Mouse (Mus musculus) liver, embryonic 12.5 days (tissue): ENCODE measurements around the gene Limk2. TPM values are rescaled to one million over a fixed set of nuclear protein-coding genes. Genes with fewer than 3 reads are reported as not detected.

ENCODE experiments used
- ATAC-seq: fragments of 200-750 bp; cut with Nextera tagmentation; 2 replicates; pipeline ENCODE4 v1.8.0; 2017; ENCODE audit warnings: moderate number of reproducible peaks, mild to moderate bottlenecking, moderate library complexity
- H3K27ac ChIP-seq: fragments of 300-500 bp; sonication (generic); 2 replicates; pipeline ENCODE4 v1.5.1; 2016; ENCODE audit warnings: mild to moderate bottlenecking
- H3K27me3 ChIP-seq: fragments of 300-500 bp; sonication (generic); replicated peaks from 2 replicates; pipeline ENCODE4 v1.6.1; 2016; ENCODE audit warnings: mild to moderate bottlenecking, moderate library complexity
- H3K36me3 ChIP-seq: fragments of 300-500 bp; sonication (generic); 2 replicates; pipeline ENCODE4 v1.6.1; 2016; ENCODE audit warnings: mild to moderate bottlenecking, moderate library complexity
- H3K4me1 ChIP-seq: fragments of 300-500 bp; sonication (generic); 2 replicates; pipeline ENCODE4 v1.6.1; 2016
- H3K4me2 ChIP-seq: fragments of 300-500 bp; sonication (generic); 2 replicates; pipeline ENCODE4 v1.6.1; 2016; ENCODE audit warnings: mild to moderate bottlenecking, moderate library complexity
- H3K4me3 ChIP-seq: fragments of 300-500 bp; sonication (generic); 2 replicates; pipeline ENCODE4 v1.5.1; 2016; ENCODE audit warnings: mild to moderate bottlenecking, moderate library complexity
- H3K9ac ChIP-seq: fragments of 300-500 bp; sonication (generic); 2 replicates; pipeline ENCODE4 v1.6.1; 2016; ENCODE audit warnings: mild to moderate bottlenecking, moderate library complexity
- H3K9me3 ChIP-seq: fragments of 300-500 bp; sonication (generic); replicated peaks from 2 replicates; pipeline ENCODE4 v1.6.1; 2016; ENCODE audit warnings: mild to moderate bottlenecking, moderate library complexity
- WGBS: fragments of 180-500 bp; shearing (Covaris S2); methylation state at CpG from one replicate; pipeline ENCODE4 v1.1.7; 2016; ENCODE audit not compliant: insufficient replicate concordance; 5-methylcytosine and 5-hydroxymethylcytosine counted together
- polyA plus RNA-seq: library from polyadenylated mRNA; unstranded; fragments of >200 nt; fragmentation: Nextera tagmentation; extraction: Ambion mirVana; gene quantifications from 2 replicates; pipeline ENCODE4 v1.2.1, GENCODE M21; 2016

The Limk2 gene
- polyA plus RNA-seq, 1 experiment from 2014 or later, result 15.0 TPM

DNA sequence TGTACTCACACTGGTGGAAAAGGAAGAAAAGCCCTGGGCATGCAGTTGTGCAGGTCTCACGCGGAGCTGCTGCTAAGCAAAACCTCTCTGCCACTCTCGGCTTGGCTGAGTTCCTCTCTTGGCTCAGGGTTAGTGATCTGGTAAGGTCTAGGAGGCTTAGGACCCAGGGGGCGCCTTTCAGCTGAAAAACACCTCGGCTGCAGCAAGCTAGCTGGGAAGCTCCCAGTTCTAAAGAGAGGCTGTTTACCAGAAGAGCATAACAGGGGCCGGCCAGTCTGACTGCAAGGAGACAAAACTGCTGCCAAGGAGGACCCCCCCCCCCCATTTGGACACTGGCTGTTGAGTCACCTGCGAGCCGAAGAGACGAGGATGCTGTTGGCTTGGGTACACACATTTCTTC lies 78.4 kb downstream of the Limk2 start:
- Histone ChIP-seq H3K36me3 (no peaks in the 10 kb centered on the region), H3K4me2 (peak overlapping the region; percentile 82), H3K27ac (no peak overlapping the region), H3K9me3 (no peaks in the 10 kb centered on the region), H3K27me3 (peaks cover 55% of the 10 kb centered on the region), H3K4me3 (peak overlapping the region; percentile 49), H3K9ac (0 out of 2 replicates have a peak overlapping the region, but pooled peaks have one; percentile 7), H3K4me1 (peaks cover 34% of the 10 kb centered on the region)
- ATAC-seq, result no peak
- WGBS, result 3% methylated on average over 9 of the region's 9 CpGs

DNA sequence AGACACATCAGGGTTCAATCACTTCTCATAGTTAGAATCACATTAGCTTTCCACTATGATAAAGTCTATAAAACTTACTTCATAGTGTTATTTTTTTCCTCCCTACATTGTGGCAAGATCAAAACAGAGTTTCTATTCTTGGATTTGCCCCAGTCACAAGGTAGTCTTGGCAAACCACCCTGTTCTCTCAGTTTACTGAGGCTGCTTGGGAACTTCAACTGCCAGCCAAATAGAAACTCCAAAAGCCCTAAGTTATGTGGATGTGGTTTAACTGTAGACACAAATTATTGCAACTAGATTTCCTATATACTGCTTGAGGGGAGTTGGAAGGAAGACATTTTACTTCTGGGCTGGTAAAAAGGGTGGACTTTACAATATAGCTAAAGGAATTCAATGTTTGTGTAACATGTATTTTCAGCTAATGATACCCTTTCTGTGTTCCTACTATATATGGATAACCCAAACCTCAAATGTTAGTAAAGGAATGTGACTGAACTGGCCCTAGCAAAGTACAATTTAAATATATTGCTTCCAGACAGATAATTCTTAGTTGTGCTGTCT lies 79.0 kb downstream of the Limk2 start, which contains the start of gene Pik3ip1:
Gene Pik3ip1 (plus strand): TSS at position 511 of the 561 bp plus-strand sequence.
- no peaks in the 10 kb centered on the region for H3K36me3 ChIP-seq
- peak within 1 kb of the TSS; percentile 82 for H3K4me2 ChIP-seq
- peaks cover 49% of the 10 kb centered on the region for H3K27me3 ChIP-seq
- H3K27ac ChIP-seq, result no peak within 1 kb of the TSS
- no peaks in the 10 kb centered on the region for H3K9me3 ChIP-seq
- 0 out of 2 replicates have a peak within 1 kb of the TSS, but pooled peaks have one; percentile 7 for H3K9ac ChIP-seq
- H3K4me3 ChIP-seq, result peak within 1 kb of the TSS; percentile 49
- no peak for ATAC-seq
- H3K4me1 ChIP-seq, result peaks cover 28% of the 10 kb centered on the region

DNA sequence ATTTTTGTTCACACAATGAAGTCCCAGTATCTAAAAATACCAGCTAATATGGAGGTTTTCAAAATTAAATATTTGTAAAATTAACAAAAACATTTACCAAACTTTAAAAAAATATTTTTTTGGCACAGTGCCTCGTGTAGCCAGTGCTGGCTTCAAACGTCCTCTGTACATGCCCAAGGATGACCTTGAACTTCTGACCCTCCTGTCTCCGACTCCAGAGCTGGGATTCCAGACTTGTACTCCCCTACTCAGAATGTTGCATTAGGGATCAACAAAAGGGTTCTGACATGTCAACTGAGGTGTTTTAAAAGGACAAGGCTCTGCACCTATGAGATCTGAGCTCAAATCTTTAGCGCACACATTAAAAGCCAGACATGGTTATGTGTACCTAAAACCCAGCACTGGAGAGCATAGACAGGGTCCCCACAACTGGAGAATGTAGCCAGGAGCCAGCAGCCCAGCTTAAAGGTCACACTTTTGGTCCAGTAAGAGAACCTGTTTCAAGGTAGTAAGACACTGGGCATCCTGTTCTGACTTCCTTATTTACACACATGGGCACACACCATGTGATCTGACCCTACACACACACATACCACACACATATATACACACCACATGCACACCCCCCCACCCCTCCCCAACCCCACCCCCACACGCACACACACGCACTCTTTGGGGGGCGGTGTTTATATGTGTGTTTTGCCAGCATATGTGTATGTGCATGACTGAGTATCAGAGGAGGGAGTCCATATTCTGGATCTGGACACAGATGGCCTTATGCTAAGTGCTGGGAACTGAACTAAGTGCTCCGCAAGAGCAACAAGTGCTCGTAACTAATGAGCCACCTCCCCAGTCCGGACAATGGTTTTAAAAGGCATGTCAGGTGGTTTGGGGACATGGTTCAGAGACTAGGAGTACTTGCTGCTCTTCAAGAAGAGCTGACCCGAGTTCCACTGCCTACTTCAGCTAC lies 79.9 kb downstream of the Limk2 start:
- Histone ChIP-seq H3K9me3 (no peaks in the 10 kb centered on the region), H3K9ac (no peak overlapping the region), H3K36me3 (no peaks in the 10 kb centered on the region), H3K4me1 (peaks cover 25% of the 10 kb centered on the region), H3K4me2 (no peak overlapping the region), H3K4me3 (no peak overlapping the region), H3K27ac (no peak overlapping the region), H3K27me3 (peaks cover 40% of the 10 kb centered on the region)
- no peak for ATAC-seq
- WGBS, result 69% methylated on average over 11 of the region's 11 CpGs

DNA sequence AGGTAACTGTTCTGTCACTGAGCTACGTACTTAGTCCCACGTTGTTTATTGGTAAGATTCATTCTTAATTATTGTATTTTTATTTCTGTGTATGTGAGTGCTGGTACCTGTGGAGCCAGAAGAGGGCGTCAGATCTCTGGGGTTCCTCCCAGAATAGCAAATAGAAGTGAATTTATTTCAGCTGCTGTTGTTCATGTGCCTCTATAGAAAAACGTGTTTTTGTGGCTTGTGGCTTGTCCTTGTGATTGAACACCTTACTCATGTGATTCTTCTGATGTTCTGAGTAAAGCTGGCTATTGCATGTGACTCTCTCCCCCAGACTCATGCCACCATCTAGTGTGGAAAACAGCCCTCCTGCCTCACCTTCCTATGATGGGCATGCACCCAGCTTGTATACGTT lies 80.7 kb downstream of the Limk2 start:
- no peak overlapping the region for H3K27ac ChIP-seq
- H3K36me3 ChIP-seq, result no peaks in the 10 kb centered on the region
- no peak overlapping the region for H3K4me2 ChIP-seq
- H3K4me1 ChIP-seq, result peaks cover 25% of the 10 kb centered on the region
- ATAC-seq, result no peak
- peaks cover 34% of the 10 kb centered on the region for H3K27me3 ChIP-seq
- H3K9ac ChIP-seq, result no peak overlapping the region
- no peak overlapping the region for H3K4me3 ChIP-seq
- 65% methylated on average over 5 of the region's 5 CpGs for WGBS
- no peaks in the 10 kb centered on the region for H3K9me3 ChIP-seq

DNA sequence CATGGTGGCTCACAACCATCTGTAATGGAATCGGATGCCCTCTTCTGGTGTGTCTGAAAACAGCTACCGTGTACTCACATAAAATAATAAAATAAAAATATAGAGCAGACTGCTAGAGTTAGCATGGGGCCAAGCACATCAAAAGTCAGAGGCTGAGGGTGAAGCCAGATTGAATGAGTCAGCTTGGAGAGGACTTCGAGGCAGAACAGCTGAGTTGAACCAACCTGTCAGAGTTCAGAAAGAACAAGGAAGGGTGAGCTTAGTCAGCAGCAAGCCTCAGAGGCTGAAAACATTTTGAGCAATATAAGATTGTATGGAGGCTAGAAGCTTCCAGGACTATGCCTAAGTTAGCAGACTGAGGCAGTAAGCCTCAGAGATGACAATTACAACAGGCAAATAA lies 90.7 kb downstream of the Limk2 start:
- Histone ChIP-seq H3K9me3 (no peaks in the 10 kb centered on the region), H3K27me3 (no peaks in the 10 kb centered on the region), H3K9ac (no peak overlapping the region), H3K4me1 (peaks cover 11% of the 10 kb centered on the region), H3K36me3 (peaks cover 13% of the 10 kb centered on the region), H3K4me3 (no peak overlapping the region), H3K4me2 (no peak overlapping the region), H3K27ac (no peak overlapping the region)
- WGBS, result 67% methylated on average over 3 of the region's 3 CpGs
- ATAC-seq, result no peak

DNA sequence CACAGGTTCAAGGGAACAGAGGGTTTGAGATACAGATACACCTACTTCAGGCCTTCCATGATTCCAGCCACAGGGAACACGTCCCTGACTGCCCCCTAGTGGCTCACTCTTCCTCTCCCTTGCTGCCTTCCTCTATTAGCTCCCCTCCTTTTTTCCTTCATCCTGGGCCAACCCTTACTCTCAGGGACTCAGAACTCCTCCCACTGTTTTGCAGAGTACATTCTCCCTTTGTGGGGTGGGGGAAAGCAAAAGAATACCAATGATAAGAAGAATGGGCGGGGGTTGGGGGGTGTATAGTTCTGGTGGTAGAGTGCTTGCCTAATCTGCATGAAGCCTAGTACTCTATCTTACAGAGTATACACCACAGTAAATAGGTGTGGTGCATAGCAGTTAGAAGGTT lies 94.8 kb downstream of the Limk2 start:
- WGBS, result 15% methylated on average over 2 of the region's 2 CpGs
- H3K9ac ChIP-seq, result no peak overlapping the region
- no peaks in the 10 kb centered on the region for H3K27me3 ChIP-seq
- H3K27ac ChIP-seq, result no peak overlapping the region
- H3K4me3 ChIP-seq, result no peak overlapping the region
- H3K36me3 ChIP-seq, result peaks cover 42% of the 10 kb centered on the region
- H3K9me3 ChIP-seq, result no peaks in the 10 kb centered on the region
- peaks cover 43% of the 10 kb centered on the region for H3K4me1 ChIP-seq
- peak; percentile 69 for ATAC-seq
- H3K4me2 ChIP-seq, result no peak overlapping the region

DNA sequence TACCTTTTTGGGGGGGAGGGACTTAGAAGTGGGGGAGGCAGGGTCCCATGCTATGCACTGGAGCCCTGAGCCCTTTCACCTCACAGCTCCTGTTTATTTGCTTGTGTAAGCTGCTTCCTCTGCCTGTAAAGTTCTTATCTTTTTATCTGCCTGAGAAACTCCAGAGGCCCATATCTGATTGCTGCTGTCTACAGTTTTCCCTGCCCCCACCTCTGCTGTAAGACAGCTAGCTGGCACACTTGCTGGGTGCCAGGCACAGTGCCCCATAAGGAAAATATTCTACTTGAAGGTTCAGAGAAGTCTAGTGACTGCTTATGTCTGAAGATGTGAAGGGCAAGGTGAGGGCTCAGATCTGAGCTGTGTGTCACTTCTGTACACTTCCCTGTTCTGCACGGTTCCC lies 95.7 kb downstream of the Limk2 start:
- Histone ChIP-seq H3K36me3 (peaks cover 50% of the 10 kb centered on the region), H3K27ac (peak overlapping the region; percentile 7; the same call in 1 of the 2 replicates), H3K9ac (no peak overlapping the region), H3K9me3 (no peaks in the 10 kb centered on the region), H3K4me1 (peaks cover 43% of the 10 kb centered on the region), H3K4me3 (no peak overlapping the region), H3K4me2 (no peak overlapping the region), H3K27me3 (no peaks in the 10 kb centered on the region)
- WGBS, result 39% methylated on average over 1 of the region's 1 CpGs
- ATAC-seq, result 0 out of 2 replicates have a peak, but pooled peaks have one; percentile 14

DNA sequence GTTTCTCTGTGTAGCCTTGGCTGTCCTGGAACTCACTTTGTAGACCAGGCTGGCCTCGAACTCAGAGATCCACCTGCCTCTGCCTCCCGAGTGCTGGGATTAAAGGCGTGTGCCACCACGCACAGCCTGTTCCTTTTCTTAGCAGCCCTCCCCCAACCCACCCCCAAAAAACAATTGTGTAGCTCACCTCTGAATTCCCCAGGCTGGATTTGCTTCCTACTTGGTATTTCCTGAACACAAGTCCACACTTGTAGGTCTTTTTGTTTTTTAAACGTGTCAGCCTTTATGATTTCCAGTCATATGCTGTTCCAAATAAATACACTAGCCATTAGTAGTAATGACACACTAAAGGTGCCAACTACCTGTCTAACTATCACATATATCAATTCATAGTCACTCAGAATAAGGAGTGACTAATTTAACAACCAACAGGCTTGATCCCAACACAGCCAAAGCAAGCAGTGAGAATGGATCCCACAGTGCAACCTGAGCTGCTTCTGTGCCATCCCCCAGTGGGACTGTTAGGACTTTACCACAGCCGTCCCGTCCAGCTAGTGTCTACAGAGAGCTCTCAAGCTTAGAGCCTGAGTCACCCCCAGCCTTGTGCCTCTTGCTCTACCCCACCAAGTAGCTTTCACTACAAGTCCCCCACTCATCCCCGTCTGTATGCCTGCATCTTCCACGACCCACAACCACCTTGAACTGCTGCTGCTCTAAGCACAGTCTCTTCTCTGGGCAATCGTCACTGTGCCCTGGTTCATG lies 97.2 kb downstream of the Limk2 start:
- Histone ChIP-seq H3K27ac (no peak overlapping the region), H3K4me1 (peaks cover 43% of the 10 kb centered on the region), H3K9ac (no peak overlapping the region), H3K4me3 (no peak overlapping the region), H3K27me3 (no peaks in the 10 kb centered on the region), H3K36me3 (peaks cover 59% of the 10 kb centered on the region), H3K9me3 (no peaks in the 10 kb centered on the region), H3K4me2 (no peak overlapping the region)
- 62% methylated on average over 10 of the region's 10 CpGs for whole genome bisulfite sequencing
- no peak for ATAC-seq

DNA sequence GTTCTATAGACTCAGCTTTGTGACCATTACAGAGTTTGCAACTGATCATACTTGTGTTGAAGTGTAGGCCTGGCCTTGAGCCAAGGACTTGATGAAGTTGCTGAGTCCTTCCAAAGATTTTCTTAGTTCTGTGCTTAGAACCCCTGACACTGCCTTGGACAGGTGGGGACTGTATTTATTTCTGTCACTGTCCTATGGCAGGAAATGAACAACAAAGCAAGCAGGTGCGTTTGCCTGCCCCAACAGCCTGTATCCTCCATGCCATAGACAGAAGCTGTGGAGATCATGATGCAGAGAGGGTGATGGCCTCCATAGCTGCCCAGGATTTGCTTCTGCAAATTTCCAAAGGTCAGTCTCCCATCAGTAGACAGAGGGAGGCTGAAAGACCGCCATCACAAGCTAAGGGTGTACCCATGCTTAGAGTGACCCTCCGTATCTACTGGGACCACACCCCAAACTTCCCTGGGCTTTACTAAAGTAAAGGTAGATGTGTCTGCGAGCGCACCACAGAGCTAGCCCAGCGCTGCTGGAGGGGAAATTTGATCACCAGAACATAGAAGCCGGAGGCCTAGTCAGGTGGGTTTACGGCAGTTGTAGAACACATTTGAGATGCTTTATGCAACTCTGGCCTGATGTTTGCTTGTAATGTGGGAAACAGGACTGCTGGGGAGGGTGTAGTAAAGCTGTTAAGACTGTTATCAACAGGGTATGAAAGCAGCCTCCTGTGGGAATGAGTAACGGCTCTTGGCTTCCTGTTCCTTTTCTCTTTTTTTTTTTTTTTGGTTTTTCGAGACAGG lies 98.0 kb downstream of the Limk2 start:
- Histone ChIP-seq H3K9me3 (no peaks in the 10 kb centered on the region), H3K9ac (no peak overlapping the region), H3K27ac (no peak overlapping the region; the same call in 1 of the 2 replicates), H3K4me1 (peaks cover 43% of the 10 kb centered on the region), H3K36me3 (peaks cover 66% of the 10 kb centered on the region), H3K4me2 (no peak overlapping the region), H3K27me3 (no peaks in the 10 kb centered on the region), H3K4me3 (no peak overlapping the region)
- WGBS, result 46% methylated on average over 10 of the region's 10 CpGs
- ATAC-seq, result 0 out of 2 replicates have a peak, but pooled peaks have one; percentile 19

DNA sequence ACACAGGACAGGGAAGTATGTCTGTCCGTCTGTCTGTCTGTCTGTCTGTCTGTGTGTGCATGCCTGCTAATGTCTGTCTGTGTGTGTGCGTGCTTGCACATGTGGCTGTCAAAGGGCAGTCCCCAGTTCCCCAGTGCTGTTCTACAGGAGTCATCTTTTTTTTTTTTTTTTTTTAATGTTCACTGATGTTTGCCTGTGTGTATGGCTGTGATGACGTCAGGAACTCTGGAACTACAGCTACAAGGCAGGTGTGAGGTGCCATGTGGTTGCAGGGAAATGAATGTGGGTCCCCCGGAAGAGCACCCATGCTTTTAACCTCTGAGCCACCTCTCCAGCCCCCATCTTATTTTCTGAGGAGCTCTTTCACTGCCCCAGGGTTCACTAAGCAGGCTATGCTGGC lies 99.1 kb downstream of the Limk2 start:
- Histone ChIP-seq H3K9ac (no peak overlapping the region), H3K9me3 (no peaks in the 10 kb centered on the region), H3K4me2 (no peak overlapping the region), H3K4me3 (no peak overlapping the region), H3K27ac (no peak overlapping the region), H3K27me3 (no peaks in the 10 kb centered on the region), H3K4me1 (peaks cover 43% of the 10 kb centered on the region), H3K36me3 (peaks cover 75% of the 10 kb centered on the region)
- ATAC-seq, result no peak
- 75% methylated on average over 4 of the region's 4 CpGs for WGBS

DNA sequence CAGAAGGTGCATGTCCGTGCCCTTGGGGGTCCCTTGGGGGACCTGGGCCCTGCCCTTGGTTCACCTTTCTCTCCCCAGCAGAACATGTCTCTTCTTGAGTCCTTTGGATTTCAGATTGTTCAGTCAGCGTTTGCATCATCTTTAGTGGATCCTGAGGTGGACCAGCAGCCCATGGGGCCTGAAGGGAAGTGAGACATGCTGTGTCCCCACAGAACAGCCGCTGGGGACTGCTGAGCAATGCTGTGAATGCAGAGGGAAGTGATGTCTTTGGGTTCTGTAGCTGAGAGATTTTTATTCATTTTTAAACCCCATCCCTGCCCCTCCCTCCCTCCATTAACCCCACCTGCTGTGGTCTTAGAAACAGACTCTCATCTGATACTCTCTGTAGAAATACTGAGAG lies 101.1 kb downstream of the Limk2 start:
- no peak for ATAC-seq
- Histone ChIP-seq H3K4me2 (no peak overlapping the region), H3K27ac (no peak overlapping the region), H3K9ac (no peak overlapping the region), H3K4me3 (no peak overlapping the region), H3K9me3 (no peaks in the 10 kb centered on the region), H3K4me1 (peaks cover 28% of the 10 kb centered on the region), H3K27me3 (no peaks in the 10 kb centered on the region), H3K36me3 (peaks cover 89% of the 10 kb centered on the region)
- WGBS, result 70% methylated on average over 3 of the region's 3 CpGs
